Mouse (Mus musculus) Patski (cell line): ENCODE data around the gene Cideb. TPM values are rescaled to one million over a fixed set of nuclear protein-coding genes. Genes with fewer than 3 reads are reported as not detected.

Source experiments
- ATAC-seq: fragments of 100-300 bp; one replicate; pipeline ENCODE4 v1.8.0; 2021
- CTCF ChIA-PET: fragments of 350-600 bp; sonication (Branson Sonifier 250); formaldehyde crosslinking; loops from one replicate; lab custom pipeline; 2022; ENCODE audit warnings: inconsistent platforms; lab: Charles Lee
- POLR2A ChIA-PET: fragments of 350-600 bp; sonication (Branson Sonifier 250); formaldehyde crosslinking; loops from one replicate; lab custom pipeline; 2022; ENCODE audit warnings: antibody characterized with exemption, inconsistent platforms; lab: Charles Lee
- DNase-seq: peaks from one replicate; pipeline ENCODE4 v3.0.0-alpha.2; 2011; ENCODE audit warnings: low read depth, low spot score
- H3K27me3 ChIP-seq: fragments of 371-371 bp; one replicate; pipeline ENCODE4 v1.5.1; 2021
- CTCF ChIP-seq: fragments of 100-300 bp; IDR thresholded peaks from one replicate; pipeline ENCODE4 v1.5.1; 2021
- in situ Hi-C: fragments of 300-500 bp; cut with MboI; formaldehyde crosslinking; loops from 3 replicates; pipeline ENCODE4 v1.11.1; 2018; ENCODE audit warnings: low pct_unique_long_range_greater_than_20kb, mixed read lengths
- polyA plus RNA-seq: library from polyadenylated mRNA; unstranded; gene quantifications from one replicate; pipeline ENCODE4 v1.2.3, GENCODE M21; 2021

Cideb gene
- 1.9 TPM for polyA plus RNA-seq

DNA sequence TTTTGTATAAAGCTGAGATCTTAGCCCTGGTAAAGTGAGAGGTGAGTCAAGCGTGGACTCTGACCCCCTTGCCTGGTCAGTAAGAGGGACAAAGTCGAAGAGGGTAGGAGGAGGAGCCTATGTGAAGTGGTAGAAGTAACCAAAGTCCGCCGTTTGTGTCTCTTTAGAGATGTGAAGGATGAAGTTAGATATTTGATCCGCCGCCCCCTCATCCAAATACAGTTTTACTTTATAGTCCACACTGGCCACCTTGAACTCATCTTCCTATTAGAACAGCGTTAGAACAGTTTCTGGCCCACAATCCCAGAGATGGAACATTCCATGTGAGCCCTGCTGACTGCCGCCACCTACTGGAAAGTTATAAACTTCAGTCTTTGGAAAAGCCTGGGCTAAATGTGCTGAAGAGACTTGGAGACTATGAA is at the start of gene Cideb:
Cideb (minus strand) TSS at position 96 of the 422 bp plus-strand sequence.
- ChIA-PET POLR2A (no interaction called here), CTCF (interaction anchor here (1.0 kb wide), 1 partner anchor 14 kb away, joined by 3 read pairs; no protein-coding TSS in a partner anchor)
- no peak for TF ChIP-seq CTCF
- no peak for DNase-seq
- in situ Hi-C loops, result no loop called here
- no peaks in the 10 kb centered on the region for H3K27me3 ChIP-seq
- ATAC-seq, result peak; percentile 59

DNA sequence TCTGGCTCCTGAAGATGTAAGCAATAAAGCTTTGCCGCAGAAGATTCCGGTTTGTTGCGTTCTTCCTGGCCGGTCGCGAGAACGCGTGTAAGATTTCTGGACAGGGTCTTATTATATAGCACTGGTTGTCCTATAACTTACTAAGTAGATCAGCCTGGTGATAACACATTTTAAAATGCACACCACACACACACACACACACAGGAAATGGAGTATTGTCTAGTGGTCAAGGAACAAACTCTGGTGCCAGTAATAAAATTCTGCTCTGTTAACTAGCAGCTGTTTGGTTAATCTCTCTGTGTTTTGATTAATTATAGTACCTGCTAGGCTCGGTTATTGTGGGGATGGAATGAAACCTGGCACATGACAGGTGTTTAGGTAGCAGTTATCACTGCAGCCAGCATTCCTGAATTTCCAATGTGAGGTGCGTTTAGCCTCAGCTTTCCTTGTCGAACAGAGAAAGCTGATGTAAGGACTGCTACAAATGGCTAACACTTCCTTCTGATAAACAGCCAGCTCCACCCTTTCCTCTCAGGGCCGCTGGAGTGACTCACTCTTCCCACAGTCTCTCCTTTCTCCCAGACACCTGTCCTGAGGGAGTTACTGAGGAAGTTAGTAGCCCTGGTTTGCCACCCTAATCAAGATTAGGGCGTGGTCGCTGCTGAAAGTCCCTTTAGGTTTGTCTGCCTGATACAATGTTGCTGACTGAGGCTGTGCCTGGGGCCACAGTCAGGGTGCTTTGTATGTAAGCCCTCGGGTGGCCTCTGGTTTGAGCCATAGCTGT is 37.3 kb upstream of the Cideb start:
- no peak for ATAC-seq
- peaks cover 7% of the 10 kb centered on the region for H3K27me3 ChIP-seq
- ChIA-PET POLR2A (interaction anchor here (0.6 to 1.1 kb wide), 2 partner anchors 22 to 1129 kb away, joined by 3 read pairs; no protein-coding TSS in a partner anchor), CTCF (no interaction called here)
- no peak for TF ChIP-seq CTCF
- in situ Hi-C loops, result no loop called here
- DNase-seq, result no peak

DNA sequence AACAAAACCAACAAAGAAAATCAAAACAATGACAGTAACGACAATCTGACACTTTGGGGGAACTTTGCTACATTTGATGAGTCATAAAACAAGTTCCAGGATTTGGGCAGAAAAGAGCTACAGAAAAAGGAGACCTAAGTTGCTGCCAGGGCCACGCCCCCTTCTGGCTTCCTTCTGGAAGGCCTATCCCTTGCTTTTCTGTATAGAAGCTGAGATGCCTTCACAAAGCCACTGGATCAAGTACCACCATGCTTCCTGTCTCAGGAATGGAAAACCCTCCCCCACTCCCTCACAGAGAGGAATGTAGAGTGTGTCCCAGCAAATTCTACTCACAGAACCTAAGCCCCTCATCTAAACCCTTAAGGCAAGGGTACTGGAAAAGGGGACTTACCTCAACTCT is 35.7 kb upstream of the Cideb start:
- in situ Hi-C loops, result no loop called here
- CTCF ChIA-PET, result interaction anchor here (1.0 to 1.4 kb wide), 2 partner anchors 13 to 71 kb away, joined by 3 to 5 read pairs; no protein-coding TSS in a partner anchor
- H3K27me3 ChIP-seq, result peaks cover 12% of the 10 kb centered on the region
- POLR2A ChIA-PET, result no interaction called here
- no peak for DNase-seq
- ATAC-seq, result no peak
- no peak for TF ChIP-seq CTCF

DNA sequence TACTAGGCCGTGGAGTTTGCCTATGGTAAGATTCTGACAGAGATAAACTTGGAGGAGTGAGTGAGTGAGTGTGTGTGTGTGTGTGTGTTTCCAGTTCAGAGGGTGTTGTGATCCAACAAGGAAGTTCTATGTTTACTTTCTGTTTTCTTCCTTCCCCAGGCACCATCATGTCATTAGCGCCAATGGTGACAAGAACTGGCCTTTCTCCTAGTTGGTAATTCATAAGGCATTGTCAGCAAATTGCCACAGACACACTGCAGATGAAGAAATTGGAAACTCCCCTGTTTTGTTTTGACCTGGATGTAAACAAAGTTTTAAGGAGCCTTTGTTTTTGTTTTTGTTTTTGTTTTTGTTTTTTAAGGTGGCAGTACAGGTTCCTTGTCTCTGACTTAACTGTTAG is 35.2 kb upstream of the Cideb start:
- TF ChIP-seq CTCF, result no peak
- DNase-seq (no peak), ATAC-seq (no peak)
- ChIA-PET CTCF (interaction anchor here (1.0 to 1.4 kb wide), 2 partner anchors 12 to 72 kb away, joined by 3 to 5 read pairs; no protein-coding TSS in a partner anchor), POLR2A (no interaction called here)
- peaks cover 12% of the 10 kb centered on the region for H3K27me3 ChIP-seq
- in situ Hi-C loops, result no loop called here

DNA sequence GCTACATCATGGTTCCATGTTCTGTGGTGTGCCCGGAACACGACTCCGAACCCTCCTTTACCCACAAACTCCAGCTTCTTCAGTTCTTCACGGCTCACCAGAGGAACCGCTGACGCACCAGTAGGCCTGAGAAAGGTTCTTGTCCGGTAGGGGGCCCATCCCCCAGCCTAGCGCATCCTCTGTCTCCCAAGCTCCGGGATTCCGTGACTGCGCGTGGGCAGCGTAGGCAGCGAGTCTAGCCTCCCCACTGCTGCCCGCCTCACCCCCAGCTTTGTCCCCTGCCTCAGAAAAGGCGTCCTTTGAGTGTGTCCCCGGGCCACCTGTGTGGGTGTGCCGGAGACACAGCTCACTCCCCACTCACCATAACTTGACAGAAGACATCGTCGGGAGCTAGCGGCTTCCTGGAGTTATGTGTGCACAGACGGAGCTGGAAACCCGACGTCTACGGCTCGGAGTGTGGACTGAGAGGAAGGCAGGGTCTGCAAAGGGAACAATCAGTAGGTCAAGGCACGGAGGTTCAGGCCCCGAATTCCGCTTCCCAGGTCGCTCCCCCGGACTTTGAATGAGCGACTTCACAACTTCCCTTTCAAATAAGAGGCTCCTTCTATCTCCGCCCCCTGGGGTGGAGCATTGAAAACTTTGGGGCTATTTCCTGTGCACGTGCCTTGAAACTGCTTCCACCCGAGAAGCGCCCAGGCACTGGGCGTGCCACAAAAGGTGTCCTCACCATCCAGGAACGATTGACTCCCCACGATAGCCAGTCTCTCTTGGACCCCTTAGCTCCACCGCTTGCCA is 30.2 kb upstream of the Cideb start, which contains the start of gene Ripk3:
Ripk3 (minus strand) TSS at position 610 of the 795 bp plus-strand sequence.
- no peak for TF ChIP-seq CTCF
- CTCF ChIA-PET, result no interaction called here
- no peak for ATAC-seq

DNA sequence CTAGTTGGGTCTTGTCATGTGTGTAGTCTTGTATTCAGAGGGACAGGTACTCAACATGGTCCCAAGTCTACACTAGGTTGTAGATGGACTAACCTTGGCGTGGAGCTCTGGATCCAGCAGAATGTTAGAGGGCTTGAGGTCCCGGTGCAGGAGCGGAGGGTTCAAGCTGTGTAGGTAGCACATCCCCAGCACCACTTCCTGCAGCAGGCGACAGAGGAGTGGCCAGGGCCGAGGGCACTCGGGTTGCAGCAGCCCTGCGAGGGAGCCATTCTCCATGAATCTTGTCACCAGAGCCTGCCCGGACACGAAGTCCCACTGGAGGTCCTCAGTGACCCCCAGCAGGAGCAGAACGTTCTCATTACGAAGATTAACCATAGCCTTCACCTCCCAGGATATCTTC is 29.5 kb upstream of the Cideb start:
- ChIA-PET CTCF (no interaction called here), POLR2A (no interaction called here)
- no peak for TF ChIP-seq CTCF
- DNase-seq, result no peak
- H3K27me3 ChIP-seq, result peaks cover 56% of the 10 kb centered on the region
- in situ Hi-C loops, result no loop called here
- no peak for ATAC-seq

More for the DNA sequence above, 30.2 kb upstream of the Cideb start, which contains the start of gene Ripk3:
- H3K27me3 ChIP-seq, result peaks cover 49% of the 10 kb centered on the region
- POLR2A ChIA-PET, result no interaction called here
- in situ Hi-C loops, result no loop called here
- no peak for DNase-seq

DNA sequence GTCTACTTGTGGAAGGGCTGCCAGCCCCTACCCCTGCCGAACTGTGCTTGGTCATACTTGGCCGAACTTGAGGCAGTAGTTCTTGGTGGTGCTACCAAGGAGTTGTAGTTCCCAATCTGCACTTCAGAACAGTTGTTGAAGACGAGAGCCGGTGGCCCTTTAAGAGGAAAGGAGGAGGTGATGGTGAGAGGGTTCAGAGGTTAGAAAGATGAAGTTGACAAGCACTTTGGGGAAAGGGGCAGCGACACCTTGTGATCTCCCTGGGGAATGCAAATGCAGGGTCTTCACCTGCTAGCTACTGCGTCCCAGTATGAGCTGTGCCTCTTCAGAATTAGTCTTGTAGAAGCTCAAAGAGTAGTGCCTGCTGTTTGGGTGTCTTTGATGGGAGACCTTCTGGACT is 26.9 kb upstream of the Cideb start:
- no peak for TF ChIP-seq CTCF
- ATAC-seq, result no peak
- POLR2A ChIA-PET, result no interaction called here
- peaks cover 52% of the 10 kb centered on the region for H3K27me3 ChIP-seq
- no peak for DNase-seq
- CTCF ChIA-PET, result no interaction called here
- in situ Hi-C loops, result no loop called here

DNA sequence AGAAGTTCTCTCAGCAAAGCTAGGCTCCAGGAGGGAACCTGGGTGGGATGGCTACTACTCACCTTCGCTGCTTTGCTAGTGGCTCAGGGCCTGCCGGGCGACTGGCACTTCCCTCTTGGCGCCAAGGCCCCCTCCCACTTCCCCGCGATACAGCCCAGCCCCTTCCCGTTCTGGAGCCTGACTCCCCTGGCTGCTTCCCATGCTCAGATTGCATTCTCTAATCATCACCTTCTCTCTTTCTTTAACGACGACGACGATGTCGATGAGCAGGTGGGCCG is 25.6 kb upstream of the Cideb start, which contains the start of gene Adcy4:
Adcy4 (minus strand) TSS at position 138 of the 278 bp plus-strand sequence.
- DNase-seq, result no peak
- ChIA-PET POLR2A (no interaction called here), CTCF (no interaction called here)
- H3K27me3 ChIP-seq, result peaks cover 55% of the 10 kb centered on the region
- no peak for TF ChIP-seq CTCF
- no peak for ATAC-seq
- in situ Hi-C loops, result no loop called here

DNA sequence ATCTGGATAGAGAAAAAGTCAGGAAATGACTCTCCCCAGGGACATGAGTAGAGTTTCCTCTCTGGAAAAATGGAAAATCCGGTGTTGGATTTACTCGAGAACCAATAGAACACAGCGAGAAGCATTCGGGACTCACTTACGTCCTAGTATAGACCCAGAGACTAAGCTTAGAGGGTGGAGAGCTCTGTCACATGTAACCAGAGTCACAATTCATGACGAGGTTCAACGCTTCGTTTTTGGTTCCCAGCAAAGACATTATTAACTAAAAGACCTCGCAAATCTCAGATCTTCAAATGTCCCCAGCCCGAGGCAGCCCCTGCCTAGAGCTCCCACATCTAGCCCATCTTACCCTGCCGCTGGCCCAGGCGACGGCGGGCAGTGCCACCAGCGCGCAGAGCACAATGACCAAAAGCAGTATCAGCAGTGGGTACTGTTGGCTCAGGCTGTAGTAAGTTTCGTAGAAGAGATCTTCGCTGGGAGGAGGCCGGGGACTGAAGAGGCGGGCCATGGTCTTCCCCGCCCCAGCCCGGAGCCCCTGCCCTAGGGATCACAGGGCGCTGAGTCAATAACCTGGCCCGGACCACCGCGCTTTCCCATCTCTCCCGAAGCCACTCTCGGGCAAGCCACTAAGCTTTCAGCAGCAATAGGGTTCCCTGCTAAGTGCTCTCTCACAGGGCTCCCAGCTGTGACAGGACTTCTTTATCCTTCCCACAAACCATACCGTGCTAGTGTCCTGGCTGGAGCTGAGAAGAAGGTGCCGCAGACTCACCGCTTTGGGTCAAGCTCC is 25.1 kb upstream of the Cideb start:
- CTCF ChIA-PET, result no interaction called here
- peaks cover 54% of the 10 kb centered on the region for H3K27me3 ChIP-seq
- TF ChIP-seq CTCF, result no peak
- in situ Hi-C loops, result no loop called here
- no peak for DNase-seq
- POLR2A ChIA-PET, result no interaction called here
- ATAC-seq, result no peak

DNA sequence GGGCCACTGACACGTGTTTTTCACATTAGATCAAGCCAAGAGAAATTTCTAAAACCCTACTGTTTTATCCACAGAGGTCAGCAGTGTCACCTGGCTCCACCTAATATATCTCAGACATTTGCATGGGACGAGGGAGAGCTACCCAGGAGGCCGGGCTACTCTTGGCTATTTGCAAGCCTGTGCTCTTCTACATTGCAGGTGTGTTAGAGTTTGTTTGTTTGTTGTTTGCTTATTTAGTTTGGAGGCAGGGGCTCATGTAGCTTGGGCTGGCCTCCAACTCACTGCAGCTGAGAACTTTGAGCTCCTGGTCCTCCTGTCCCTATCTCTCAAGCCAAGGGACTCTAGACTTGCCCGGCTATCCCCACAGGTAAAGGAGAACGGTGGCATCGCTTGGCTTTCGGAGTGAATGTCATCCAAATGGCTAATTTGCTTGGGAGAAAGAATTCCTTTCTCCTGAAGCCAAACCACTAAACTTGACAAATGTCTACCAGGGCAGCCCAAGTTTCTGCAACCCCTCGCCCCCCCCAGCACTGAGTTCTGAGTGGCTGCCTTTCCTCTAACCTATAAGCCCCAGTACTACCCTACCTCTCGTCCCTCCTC is 24.2 kb upstream of the Cideb start:
- TF ChIP-seq CTCF, result no peak
- in situ Hi-C loops, result no loop called here
- DNase-seq, result no peak
- ChIA-PET CTCF (interaction anchor here (2.3 kb wide), 1 partner anchor 81 kb away, joined by 14 read pairs; no protein-coding TSS in a partner anchor), POLR2A (no interaction called here)
- no peak for ATAC-seq
- peaks cover 45% of the 10 kb centered on the region for H3K27me3 ChIP-seq
